Mouse (Mus musculus) embryonic stem cell, embryonic (primary cell): ENCODE results near the gene Klhl5.

Experiments used
- CTCF ChIA-PET, 4 experiments: fragments of 300-600 bp in 2 of 4; fragments of 350-600 bp in 2 of 4; sonication (Branson Sonifier 250); formaldehyde crosslinking; loops; one replicate each; lab custom pipeline; 2022; ENCODE audit warnings: inconsistent platforms in 2 of 4; lab: Charles Lee
- POLR2A ChIA-PET, 4 experiments: fragments of 300-600 bp in 2 of 4; fragments of 350-600 bp in 2 of 4; sonication (Branson Sonifier 250); formaldehyde crosslinking; loops; one replicate each; lab custom pipeline; 2022; ENCODE audit warnings: antibody characterized with exemption in 4 of 4, inconsistent platforms in 1 of 4; lab: Charles Lee

The Klhl5 gene

GRCm38 (mm10) chr5:65194441-65194840 lies 87.1 kb downstream of the Klhl5 start:
- ChIA-PET POLR2A (interaction anchor here in 1 of 4 experiments (1.2 kb wide), 1 partner anchor 87 kb away, joined by 3 read pairs; the partner anchor contains the start of gene Klhl5), CTCF (interaction anchor here in 3 of 4 experiments (0.6 to 1.1 kb wide), 3 partner anchors 8 to 29 kb away, joined by 3 to 4 read pairs (median 4); no protein-coding TSS in a partner anchor)

DNA sequence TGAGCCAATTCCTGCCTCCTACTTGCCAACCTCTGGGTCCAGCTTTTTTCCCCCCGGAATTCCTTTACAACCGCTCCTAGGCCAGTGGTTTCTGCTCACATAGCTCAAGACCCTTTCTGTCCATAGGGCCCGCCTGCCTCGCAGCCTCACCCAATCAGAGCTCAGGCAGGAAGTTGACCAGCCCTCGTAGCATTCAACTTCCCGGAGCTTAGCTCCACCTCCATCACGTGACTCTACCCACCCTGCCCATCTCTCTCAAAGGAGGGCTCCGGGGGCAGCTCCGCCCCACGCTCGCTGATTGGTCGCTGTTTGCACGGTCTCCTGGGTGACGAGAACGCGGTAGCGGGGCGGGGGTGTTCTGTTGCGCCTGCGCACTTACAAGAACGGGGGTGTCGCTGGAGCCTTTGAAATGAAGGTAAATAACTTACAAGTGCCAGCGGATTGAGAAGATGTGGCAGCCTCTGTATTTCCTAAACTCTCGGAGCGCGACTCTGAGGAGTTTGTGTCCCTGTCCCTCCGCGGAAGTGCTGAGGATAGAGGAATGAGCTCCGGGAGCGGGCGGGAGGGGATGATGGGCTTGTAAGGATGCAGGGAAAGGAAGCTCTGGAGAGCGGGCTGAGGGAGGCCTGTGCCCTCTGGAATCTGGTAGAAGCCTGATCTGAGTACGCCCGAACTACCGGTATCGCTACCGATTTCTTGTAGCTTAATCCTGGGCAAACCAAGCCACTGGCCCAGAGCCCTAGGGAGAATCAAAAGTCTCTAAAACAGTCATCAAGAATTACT lies 92.2 kb downstream of the Klhl5 start, which contains the start of gene Wdr19:
Gene Wdr19, plus strand, starts transcription at position 351 of the 783 bp plus-strand sequence.
- ChIA-PET CTCF (interaction anchor here (0.5 to 2.3 kb wide), 11 partner anchors 42 to 878 kb away, joined by 3 to 13 read pairs (median 7); partner anchors contain the start of gene Klhl5 (in 1 of the 4)), POLR2A (interaction anchor here in 3 of 4 experiments (0.5 to 2.3 kb wide), 52 partner anchors 9 to 966 kb away, joined by 3 to 19 read pairs (median 3); partner anchors contain the start of genes Lias (in 3 of the 3), Rpl9 (in 3 of the 3), Klhl5 (in 2 of the 3) and Rfc1 (in 1 of the 3))

DNA sequence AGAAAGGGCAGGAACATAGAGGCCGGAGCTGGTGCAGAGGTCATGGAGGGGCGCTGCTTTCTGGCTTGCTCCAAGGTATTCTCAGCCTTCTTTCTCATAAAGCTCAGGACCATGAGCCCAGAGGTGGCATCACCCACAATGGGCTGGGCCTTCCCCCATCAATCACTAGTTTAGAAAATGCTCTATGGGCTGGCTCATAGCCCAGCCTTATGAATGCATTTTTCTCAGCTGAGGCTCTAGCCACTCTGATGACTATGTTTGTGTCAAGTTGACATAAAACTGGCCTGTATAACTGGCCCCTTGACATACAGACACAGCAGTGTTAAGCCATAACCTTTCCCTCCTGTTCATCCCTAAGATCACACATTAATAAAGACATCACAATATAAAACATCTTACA lies 97.4 kb downstream of the Klhl5 start:
- POLR2A ChIA-PET = interaction anchor here in 1 of 4 experiments (0.6 kb wide), 1 partner anchor 118 kb away, joined by 3 read pairs; no protein-coding TSS in a partner anchor
- CTCF ChIA-PET = no interaction called here

GRCm38 (mm10) chr5:65213321-65213720 lies 106.0 kb downstream of the Klhl5 start:
- POLR2A ChIA-PET = no interaction called here

More at GRCm38 (mm10) chr5:65213321-65213720, 106.0 kb downstream of the Klhl5 start:
- CTCF ChIA-PET = interaction anchor here in 1 of 4 experiments (1.0 kb wide), 1 partner anchor 56 kb away, joined by 3 read pairs; no protein-coding TSS in a partner anchor
